Mouse (Mus musculus): ENCODE data around the gene Npr1.
A peak's percentile ranks its signal among the peaks of the same experiment; 100 is the strongest.

Npr1 gene

DNA sequence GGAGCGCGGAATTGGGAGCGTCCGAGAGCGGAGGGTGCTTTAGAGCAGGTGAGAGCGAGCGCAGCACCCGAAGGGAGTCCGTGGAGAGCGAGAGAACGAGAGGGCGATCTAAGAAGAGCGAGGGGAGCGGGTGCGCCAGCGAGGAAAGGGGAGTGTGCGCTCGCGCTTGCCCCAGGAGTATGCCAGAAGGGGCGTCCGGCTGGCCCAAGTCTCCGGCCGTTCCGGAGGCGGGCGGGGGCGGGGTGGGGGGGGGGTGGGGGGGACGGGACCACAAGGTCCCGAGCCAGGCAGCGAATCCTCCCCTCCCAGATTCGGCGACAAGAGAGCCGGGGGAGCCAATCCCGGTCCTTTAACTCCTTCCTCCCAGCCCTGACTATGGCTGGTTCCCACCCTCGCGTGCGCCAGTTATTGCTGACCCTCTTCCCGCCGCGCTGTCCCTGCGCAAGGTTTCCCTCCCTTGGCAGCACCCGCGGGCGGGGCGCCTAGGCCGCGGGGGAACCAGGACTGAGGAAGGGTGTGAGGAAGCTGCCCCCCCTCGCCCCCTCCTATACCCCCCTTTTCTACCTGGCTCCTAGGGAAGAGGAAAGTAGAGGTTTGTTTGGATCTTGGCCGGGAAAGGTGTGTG lies at the start of gene Npr1:
Gene Npr1 (minus strand): TSS at position 181 of the 625 bp plus-strand sequence.
- DNase-seq (ENCODE audit: low spot score in 2 of 2), result no peak

DNA sequence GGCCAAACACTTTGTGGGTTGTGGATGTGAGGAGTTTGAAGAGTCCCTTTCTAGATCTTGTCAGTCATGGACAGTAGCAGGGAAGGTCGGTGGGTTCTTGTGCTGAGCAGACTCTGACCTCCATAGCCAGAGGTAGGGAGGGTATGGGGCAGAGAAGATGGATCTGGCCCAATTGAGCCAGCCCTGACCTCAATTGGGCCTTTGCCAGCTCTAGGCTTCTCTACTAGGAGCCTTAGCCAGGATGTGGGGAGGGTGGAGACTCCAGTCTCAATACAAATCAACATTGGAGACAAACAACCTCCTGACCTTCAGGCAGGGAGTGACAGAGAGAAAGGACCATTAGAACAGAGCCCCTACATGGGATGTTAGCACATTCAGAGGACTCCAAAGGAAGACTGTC lies 49.6 kb upstream of the Npr1 start:
- no peak for DNase-seq (ENCODE audit: low spot score in 2 of 2)

GRCm38 (mm10) chr3:90514691-90515090 lies 49.0 kb upstream of the Npr1 start:
- no peak for DNase-seq (ENCODE audit: low spot score in 2 of 2)

DNA sequence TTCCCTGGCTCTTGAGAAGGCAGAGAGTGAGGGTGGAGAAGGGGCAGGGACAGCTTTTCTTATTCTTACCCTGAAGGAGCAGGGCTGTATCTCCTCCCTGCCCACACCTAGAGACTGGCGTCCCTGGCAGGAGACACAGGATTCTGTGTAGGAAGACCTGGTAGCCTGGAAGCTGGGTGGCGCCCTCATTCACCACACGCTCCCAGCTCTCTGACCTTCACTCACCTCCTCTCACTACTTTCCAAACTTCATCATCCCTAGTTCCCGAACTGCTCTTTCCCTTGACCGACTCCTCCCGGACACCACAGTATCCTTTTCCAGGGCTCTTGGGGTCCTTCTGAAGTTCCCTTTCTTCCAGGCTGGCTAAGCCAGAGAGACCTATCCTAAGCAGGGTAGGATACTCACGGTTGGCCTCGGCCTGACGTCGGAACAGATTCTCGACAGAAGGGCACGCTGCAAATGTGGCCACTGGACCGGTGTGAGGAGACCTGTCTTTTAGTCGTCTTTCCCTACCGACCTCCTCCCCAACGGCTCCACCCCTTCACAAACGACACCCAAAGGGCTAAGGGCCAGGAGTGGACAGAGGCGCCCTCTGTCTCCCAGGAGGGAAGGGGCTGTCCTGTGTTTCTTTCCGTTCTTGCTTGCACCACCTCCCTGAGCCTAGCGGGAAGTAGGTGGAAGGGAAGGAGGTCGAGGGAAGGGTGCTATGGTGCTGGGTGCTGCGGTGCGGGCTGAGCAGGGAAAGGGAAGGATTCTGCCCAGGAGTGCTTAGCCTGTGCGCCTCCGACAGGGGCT lies 48.3 kb upstream of the Npr1 start, which contains the start of the genes S100a1 and S100a13:
Gene S100a1 (minus strand): TSS at position 597 of the 795 bp plus-strand sequence.
Gene S100a13 (plus strand): TSS at position 640 of the 795 bp plus-strand sequence.
- peak in 1 of 2 experiments; percentile 63 for DNase-seq (ENCODE audit: low spot score in 2 of 2)

GRCm38 (mm10) chr3:90512948-90513642 lies 47.4 kb upstream of the Npr1 start:
- DNase-seq (ENCODE audit: low spot score in 2 of 2), result no peak

DNA sequence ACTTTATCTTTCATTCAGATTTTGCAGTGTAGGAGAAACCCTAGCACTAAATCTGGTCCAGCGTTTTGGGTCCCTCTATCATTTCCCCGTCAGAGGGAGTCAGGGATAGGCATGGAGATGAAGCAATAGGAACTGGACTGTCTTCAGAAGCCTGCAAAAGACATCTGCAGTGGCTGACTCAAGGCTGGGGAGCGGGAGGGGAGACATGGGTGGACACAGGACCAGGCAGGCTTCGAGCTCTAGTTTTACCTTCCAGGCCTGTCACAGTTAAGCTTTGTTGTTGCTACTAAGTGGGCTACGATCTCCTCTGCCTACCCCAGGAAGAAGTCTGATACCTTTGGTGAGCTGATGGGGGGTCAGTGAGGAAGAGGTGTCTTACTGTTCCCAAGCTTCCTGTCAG lies 46.6 kb upstream of the Npr1 start:
- no peak for DNase-seq (ENCODE audit: low spot score in 2 of 2)

DNA sequence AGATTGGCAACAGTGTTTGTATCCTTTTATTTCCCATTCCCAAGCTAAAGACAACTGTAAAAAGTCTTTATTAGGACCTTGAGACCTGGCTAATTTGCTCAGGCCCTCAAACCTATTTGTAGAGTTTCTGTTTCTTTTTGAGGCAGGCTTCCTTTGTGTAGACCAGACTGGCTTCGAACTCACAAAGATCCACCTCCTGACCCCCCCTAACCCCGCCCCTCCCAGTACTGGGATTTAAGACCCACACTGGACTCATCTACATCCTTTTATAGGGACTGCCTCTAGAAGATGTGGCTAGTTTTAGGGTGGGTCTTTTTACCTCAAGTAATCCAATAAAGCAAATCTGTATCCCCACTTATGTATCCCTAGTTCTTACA lies 44.1 kb upstream of the Npr1 start:
- DNase-seq (ENCODE audit: low spot score in 2 of 2), result no peak

GRCm38 (mm10) chr3:90508950-90509746 lies 43.5 kb upstream of the Npr1 start, which contains the start of gene Chtop:
Chtop (minus strand) TSS chr3:90509498.
- peak; percentile 95 to 99 for DNase-seq (ENCODE audit: low spot score in 2 of 2)

DNA sequence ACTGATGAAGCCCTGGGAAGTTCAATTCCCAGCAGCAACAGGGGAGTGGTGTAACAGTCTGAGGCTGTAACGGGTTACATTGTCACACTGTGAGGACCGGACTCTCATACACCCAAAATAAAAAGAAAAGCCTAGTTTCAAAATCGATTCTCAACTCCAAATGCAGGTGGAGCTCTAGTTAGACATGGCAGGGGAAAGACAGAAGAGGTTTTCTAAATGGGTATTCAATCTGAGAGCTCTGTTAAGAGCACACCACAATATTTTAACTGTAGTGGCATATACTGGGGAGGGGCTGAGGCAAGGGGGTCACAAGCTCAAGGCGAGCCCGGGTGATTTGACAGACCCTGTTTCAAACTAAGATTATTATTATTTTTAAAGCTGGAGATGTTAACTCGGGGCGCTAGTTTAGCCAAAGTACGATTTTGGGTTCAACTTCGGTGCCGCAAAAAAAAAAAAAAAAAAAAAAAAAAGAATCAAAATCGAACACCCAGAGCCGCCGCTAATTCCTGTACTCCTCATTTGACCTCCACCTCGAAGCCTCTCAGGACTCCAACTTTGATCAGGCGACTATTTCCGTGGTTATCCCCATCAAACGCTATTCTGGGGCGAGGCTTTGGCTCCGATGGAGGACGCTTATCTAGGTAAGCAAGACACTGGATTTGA lies 42.8 kb upstream of the Npr1 start:
- DNase-seq (ENCODE audit: low spot score in 2 of 2), result no peak

DNA sequence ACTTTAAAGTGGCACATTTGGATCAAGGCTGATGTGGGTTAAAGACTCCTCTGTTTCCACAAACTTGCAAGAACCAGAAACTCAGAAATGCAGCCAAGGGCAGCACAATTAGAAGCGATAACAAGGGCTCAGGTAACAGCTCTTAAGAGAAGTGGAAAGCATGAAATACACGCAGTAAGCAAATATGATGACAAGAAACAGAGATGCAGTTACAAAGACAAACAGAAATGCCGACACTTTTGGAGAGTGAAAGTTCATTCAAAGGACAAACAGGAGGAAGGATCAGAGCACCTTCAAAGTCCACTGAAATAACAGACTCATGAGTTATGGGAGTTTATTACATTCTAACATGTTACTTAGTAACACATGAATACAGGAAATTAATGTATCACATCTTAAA lies 40.7 kb upstream of the Npr1 start:
- DNase-seq (ENCODE audit: low spot score in 2 of 2), result no peak

- no peak for DNase-seq (ENCODE audit: low spot score in 2 of 2)
These were observed 39.5 kb upstream of the Npr1 start for GRCm38 (mm10) chr3:90505216-90505615.

GRCm38 (mm10) chr3:90503444-90503843 lies 37.8 kb upstream of the Npr1 start:
- DNase-seq (ENCODE audit: low spot score in 2 of 2), result no peak

- no peak for DNase-seq (ENCODE audit: low spot score in 2 of 2)
These were observed 31.9 kb upstream of the Npr1 start for GRCm38 (mm10) chr3:90497597-90497996.

- DNase-seq (ENCODE audit: low spot score in 2 of 2), result no peak
These were observed 30.3 kb upstream of the Npr1 start for GRCm38 (mm10) chr3:90495850-90496525.

DNA sequence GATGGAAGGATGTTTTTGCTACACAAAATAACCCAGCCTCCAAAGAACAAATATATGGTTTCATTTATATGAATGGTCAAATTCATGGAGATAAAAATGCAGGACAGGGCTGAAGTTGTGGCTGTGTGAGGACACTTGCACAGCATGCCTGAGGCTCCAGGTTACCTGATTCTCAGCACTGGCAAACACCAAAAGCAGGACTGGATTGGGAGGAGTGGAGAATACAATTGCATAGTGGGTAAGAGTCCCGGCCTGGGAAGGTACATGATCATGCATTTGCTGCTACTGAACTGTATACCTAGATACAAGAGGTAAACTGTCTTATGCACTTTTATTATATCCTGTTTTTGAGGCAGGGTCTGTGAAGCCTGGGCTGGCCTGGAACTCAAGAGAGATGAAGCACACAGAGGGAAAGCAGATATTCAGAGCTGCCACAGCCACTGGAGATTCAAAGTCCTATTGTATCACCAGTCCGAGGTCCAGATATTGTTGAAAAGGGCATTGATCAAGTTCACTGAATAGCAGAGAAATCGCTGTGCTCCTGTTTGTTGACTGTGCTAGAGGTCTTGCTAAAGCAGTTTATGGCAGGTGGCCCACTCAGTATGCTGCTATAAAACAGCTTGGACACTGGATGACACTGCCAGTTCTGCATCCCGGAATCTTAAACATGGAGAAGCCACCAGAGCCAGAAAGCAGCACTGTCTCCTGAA lies 28.3 kb upstream of the Npr1 start:
- DNase-seq (ENCODE audit: low spot score in 2 of 2), result no peak

DNA sequence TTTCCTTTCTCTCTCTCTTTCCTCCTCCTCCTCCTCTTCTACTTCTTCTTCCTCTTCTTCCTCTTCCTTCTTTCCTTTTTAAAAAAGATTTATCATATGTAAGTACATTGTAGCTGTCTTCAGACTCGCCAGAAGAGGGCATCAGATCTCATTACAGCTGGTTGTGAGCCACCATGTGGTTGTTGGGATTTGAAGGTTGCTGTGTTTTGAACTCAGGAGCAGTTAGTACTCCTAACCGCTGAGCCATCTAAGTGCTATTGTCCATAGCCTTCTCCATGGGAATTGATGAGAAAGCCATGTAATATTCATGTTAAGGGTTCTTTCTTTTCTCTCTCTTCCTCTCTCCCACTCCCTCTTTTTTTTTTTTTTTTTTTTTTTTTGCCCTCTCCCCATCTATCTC lies 25.7 kb upstream of the Npr1 start:
- no peak for DNase-seq (ENCODE audit: low spot score in 2 of 2)

GRCm38 (mm10) chr3:90490696-90491256 lies 25.1 kb upstream of the Npr1 start, which contains the start of gene Snapin:
Snapin (minus strand) TSS chr3:90491033.
- DNase-seq (ENCODE audit: low spot score in 2 of 2), result peak; percentile 87 to 97

GRCm38 (mm10) chr3:90488576-90488975 lies 22.9 kb upstream of the Npr1 start:
- DNase-seq (ENCODE audit: low spot score in 2 of 2), result no peak

DNA sequence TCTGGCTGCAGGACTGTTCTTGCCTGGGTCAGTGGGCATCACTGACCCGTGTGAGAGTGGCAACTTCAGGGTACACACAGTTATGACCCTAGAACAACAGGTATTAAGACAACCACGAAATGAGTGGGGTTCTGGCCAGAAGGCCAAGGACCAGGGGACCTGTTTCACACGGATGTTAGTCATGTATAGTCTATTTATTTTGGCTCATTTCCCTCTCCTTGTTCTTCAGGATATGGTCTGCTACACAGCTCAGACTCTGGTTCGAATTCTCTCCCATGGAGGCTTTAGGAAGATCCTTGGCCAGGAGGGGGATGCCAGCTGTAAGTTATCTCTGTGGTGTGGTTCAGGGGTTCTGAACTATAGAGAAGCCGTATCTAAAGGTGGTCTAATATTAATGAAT lies 21.3 kb upstream of the Npr1 start:
- no peak for DNase-seq (ENCODE audit: low spot score in 2 of 2)

Measured in left cerebral cortex, adult 9 months (tissue).